Mouse (Mus musculus) bone marrow macrophage, adult 2 months (primary cell): Measurements from ENCODE around the gene Wdfy1.

Experiments
- CTCF ChIP-seq: IDR thresholded peaks from 2 replicates; pipeline ENCODE4 v1.5.1; 2012; ENCODE audit warnings: low read depth, mild to moderate bottlenecking, low read length, moderate library complexity
- POLR2A ChIP-seq: IDR thresholded peaks from 2 replicates; pipeline ENCODE4 v1.6.1; 2012; ENCODE audit warnings: mild to moderate bottlenecking, low read depth, low read length, borderline replicate concordance

DNA sequence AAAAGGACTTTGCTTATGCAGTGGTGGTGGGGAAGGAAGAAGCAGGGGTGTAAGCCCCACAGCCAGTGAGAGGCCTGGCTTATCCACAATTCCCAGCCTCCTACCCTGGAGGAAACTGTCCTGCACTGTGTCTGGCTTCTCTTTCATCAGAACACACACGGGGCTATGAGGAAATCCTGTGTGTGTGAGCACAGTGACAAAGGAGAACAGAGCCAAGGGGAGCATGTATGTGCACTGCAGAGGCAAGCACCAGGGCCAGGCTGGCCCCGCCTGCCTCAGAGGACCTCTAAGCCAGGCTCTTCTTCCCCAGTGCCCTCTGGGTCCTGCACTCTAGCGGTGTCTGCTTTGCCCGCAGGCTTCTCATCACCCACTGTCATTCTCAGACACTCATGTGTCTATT, 34.9 kb downstream of the Wdfy1 start:
- TF ChIP-seq CTCF (no peak), POLR2A (no peak)
